Mouse (Mus musculus) bone marrow, adult 2 months (tissue): ENCODE measurements at regions not wholly inside any gene's neighbourhood (a gene's known extent, or its start where the extent isn't known, plus 50 kb on each side); places are given as distances from the start of the nearest gene placed in this dataset.

Source experiments
- CTCF ChIP-seq: fragments of 200-500 bp; IDR thresholded peaks from 2 replicates; pipeline ENCODE4 v1.5.1; 2011; ENCODE audit warnings: low read length, control low read depth; ENCODE audit not compliant: control insufficient read depth, insufficient read depth
- POLR2A ChIP-seq: fragments of 200-500 bp; IDR thresholded peaks from 2 replicates; pipeline ENCODE4 v1.6.1; 2011; ENCODE audit warnings: low read depth, mild to moderate bottlenecking, control low read depth, low read length, borderline replicate concordance; ENCODE audit not compliant: control insufficient read depth

DNA sequence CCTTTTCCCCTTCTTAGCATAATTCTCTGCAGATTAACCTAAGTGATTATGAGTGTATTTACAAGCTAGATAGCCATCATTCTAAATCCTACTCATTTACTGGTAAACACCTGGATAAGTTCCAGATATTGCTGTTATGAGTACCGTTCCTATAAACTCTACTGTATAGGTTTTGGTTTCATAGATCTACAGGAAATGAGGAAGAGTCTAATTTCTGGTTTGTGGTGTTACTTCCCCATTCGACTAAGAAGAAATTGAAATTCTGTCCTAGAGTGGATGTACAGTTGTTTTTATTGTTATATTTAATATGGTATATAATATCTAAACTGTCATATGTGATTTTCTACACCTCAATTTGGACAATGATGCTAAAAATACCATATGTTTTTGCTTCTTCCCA lies 69.4 kb upstream of the Gm11146 start:
- TF ChIP-seq CTCF: no peak
- TF ChIP-seq POLR2A: no peak
